Mouse (Mus musculus) heart, adult 2 months (tissue): Measurements from ENCODE around the gene Ptpn6. TPM values are rescaled to one million over a fixed set of nuclear protein-coding genes. Genes with fewer than 3 reads are reported as not detected.
A peak's percentile ranks its signal among the peaks of the same experiment; 100 is the strongest.

Experiments used
- DNase-seq, 2 experiments: peaks; one replicate each; pipeline ENCODE4 v3.0.0; 2021
- H3K27ac ChIP-seq: fragments of 200-600 bp; 2 replicates; pipeline ENCODE4 v1.8.1; 2022
- H3K27me3 ChIP-seq: fragments of 200-500 bp; 2 replicates; pipeline ENCODE4 v1.6.1; 2012; ENCODE audit warnings: mild to moderate bottlenecking, low read length, inconsistent platforms, mixed read lengths; ENCODE audit not compliant: control insufficient read depth, insufficient read depth
- H3K36me3 ChIP-seq: fragments of 200-500 bp; 2 replicates; pipeline ENCODE4 v1.6.1; 2012; ENCODE audit warnings: low read length, inconsistent platforms; ENCODE audit not compliant: control insufficient read depth, insufficient read depth
- H3K4me1 ChIP-seq: fragments of 200-500 bp; 2 replicates; pipeline ENCODE4 v1.6.1; 2011; ENCODE audit warnings: low read length; ENCODE audit not compliant: control insufficient read depth, insufficient read depth
- H3K4me3 ChIP-seq: fragments of 200-600 bp; 2 replicates; pipeline ENCODE4 v1.8.1; 2022
- H3K79me2 ChIP-seq: fragments of 200-500 bp; replicated peaks from 2 replicates; pipeline ENCODE4 v1.6.1; 2012; ENCODE audit warnings: mild to moderate bottlenecking, inconsistent platforms, low read length, moderate library complexity, mixed read lengths; ENCODE audit not compliant: control insufficient read depth, insufficient read depth
- H3K9ac ChIP-seq: fragments of 200-500 bp; 2 replicates; pipeline ENCODE4 v1.6.1; 2012; ENCODE audit warnings: low read depth, mild to moderate bottlenecking, control low read depth, inconsistent platforms, low read length, mixed read lengths
- CTCF ChIP-seq: fragments of 200-600 bp; IDR thresholded peaks from 2 replicates; pipeline ENCODE4 v1.8.1; 2022; ENCODE audit warnings: antibody characterized with exemption, mild to moderate bottlenecking, moderate library complexity
- EP300 ChIP-seq: fragments of 200-500 bp; IDR thresholded peaks from 2 replicates; pipeline ENCODE4 v1.6.1; 2011; ENCODE audit warnings: low read depth, low read length, control low read depth; ENCODE audit not compliant: insufficient read depth
- POLR2A ChIP-seq: fragments of 200-500 bp; IDR thresholded peaks from 2 replicates; pipeline ENCODE4 v1.6.1; 2011; ENCODE audit warnings: mild to moderate bottlenecking, low read depth, low read length, control low read depth; ENCODE audit not compliant: insufficient read depth
- WGBS: fragments of 180-500 bp; shearing (Covaris S2); methylation state at CpG from one replicate; pipeline ENCODE4 v1.1.7; 2018; 5-methylcytosine and 5-hydroxymethylcytosine counted together
- intact Hi-C: fragments of 180-260 bp; cut with DNase I; formaldehyde crosslinking; loops from one replicate; pipeline ENCODE4 v1.15.1; 2025
- polyA plus RNA-seq: library from polyadenylated mRNA; depleted of rRNA; stranded (reverse); fragments of >200 nt; gene quantifications from 2 replicates; pipeline ENCODE4 v1.2.3, GENCODE M21; 2012
- total RNA-seq, 2 experiments: library from RNA; stranded (reverse); gene quantifications; 2 replicates each; pipeline ENCODE4 v1.2.3; 2021

Gene Ptpn6
- total and polyA plus RNA-seq, 3 experiments = 3.1 to 8.2 (median 4.4) TPM

DNA sequence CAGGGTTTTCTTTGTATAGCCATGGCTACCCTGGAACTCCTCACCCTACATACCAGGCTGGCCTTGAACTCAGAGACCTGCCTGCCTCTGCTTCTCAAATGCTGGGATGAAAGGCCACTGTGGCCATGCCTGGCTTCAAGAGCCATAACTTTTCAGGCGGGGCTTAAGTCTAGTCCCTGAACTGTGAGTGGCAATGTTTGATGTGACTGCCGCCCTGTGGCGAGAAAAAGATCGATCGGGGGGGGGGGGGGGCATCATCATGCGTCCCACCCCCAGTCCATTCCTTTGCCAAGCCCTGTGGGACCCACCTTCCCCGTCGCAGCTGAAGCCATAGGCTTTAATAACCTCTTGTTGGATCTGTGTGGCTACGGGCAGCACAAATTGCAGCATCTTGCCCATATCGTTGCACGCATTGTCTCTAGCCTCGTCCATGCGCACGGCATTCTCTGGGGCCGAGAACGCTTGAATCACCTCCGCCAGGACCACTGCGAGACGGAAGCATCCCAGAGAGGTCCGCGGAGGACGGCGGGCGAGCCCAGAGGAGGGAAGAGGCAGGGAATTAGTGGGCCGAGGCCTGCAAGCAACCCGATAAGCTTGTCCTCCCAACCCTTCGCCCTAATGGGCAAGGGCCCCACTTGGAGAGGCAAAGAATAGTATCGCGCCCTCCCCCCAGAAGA lies 1.8 kb upstream of the Ptpn6 start:
- peak overlapping the region; percentile 100 for H3K27ac ChIP-seq
- H3K4me3 ChIP-seq = peak overlapping the region; percentile 66
- no peaks in the 10 kb centered on the region for H3K79me2 ChIP-seq
- DNase-seq = no peak
- H3K27me3 ChIP-seq = no peaks in the 10 kb centered on the region
- 0% methylated on average over 29 of the region's 29 CpGs for WGBS
- peaks cover 2% of the 10 kb centered on the region; the same call in 1 of the 2 replicates for H3K36me3 ChIP-seq
- H3K9ac ChIP-seq = peak overlapping the region; percentile 84
- intact Hi-C loops = loop anchor here (1.0 to 5.0 kb wide), 6 partner anchors 19 to 170 kb away; partner anchors contain the start of genes C1rb, Emg1, Lpcat3 and Phb2
- H3K4me1 ChIP-seq = peaks cover 5% of the 10 kb centered on the region
- TF ChIP-seq EP300 = no peak
- TF ChIP-seq CTCF = peak; percentile 72
- TF ChIP-seq POLR2A = no peak

DNA sequence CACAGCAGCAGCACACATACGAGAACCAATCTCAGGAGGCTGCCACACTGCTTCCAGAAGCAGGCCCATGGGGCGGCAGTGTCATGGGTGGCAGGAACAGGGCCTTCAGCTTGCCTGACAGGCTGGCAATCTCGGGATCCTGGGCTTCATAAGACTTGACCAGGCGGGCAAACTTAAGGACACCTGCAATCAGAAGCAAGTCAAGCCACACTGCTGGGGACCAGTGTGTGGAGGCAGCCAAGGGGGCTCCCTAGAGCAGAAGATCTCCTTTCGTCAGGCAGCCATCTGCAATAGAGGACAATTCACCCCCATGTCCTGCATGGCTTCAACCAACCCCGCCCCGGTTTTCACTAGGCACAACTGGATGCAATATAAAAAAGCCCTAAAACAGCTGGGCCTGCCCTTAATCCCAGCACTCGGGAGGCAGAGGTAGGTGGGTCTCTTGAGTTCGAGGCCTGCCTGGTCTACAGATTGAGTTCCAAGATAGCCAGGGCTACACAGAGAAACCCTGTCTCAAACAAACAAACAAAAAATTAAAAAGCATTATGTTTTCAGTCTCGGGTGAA lies 800 bp upstream of the Ptpn6 start:
- Histone ChIP-seq H3K79me2 (no peaks in the 10 kb centered on the region), H3K27ac (no peak overlapping the region; the same call in 1 of the 2 replicates), H3K27me3 (no peaks in the 10 kb centered on the region), H3K36me3 (peaks cover 2% of the 10 kb centered on the region; the same call in 1 of the 2 replicates), H3K4me1 (peaks cover 5% of the 10 kb centered on the region), H3K9ac (no peak overlapping the region), H3K4me3 (no peak overlapping the region)
- DNase-seq = no peak
- TF ChIP-seq POLR2A = no peak
- no peak for TF ChIP-seq EP300
- TF ChIP-seq CTCF = no peak
- WGBS = 83% methylated on average over 10 of the region's 10 CpGs
- intact Hi-C loops = no loop called here

DNA sequence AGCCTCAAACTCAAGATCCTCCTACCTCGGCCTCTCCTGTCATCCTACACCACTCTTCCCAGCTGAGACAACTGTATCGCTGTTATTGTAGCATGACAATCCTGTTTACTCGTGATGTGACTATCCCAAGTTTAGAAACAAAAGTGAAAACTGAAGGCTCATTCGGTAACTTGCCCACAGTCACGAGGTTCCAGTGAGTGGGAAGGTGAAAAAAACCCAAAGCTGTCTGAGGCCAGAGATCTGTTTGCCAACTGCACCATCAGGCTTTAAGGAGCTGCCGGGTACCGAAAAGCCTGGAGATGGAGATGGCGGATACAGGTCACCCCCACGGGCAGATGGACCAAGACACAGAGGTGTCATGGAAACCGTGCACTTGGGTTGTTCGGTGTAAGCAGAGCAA lies 1.5 kb downstream of the Ptpn6 start:
- Histone ChIP-seq H3K9ac (no peak overlapping the region), H3K4me1 (peaks cover 5% of the 10 kb centered on the region), H3K36me3 (peaks cover 2% of the 10 kb centered on the region; the same call in 1 of the 2 replicates), H3K4me3 (no peak overlapping the region), H3K27me3 (no peaks in the 10 kb centered on the region), H3K79me2 (no peaks in the 10 kb centered on the region), H3K27ac (no peak overlapping the region)
- DNase-seq = no peak
- WGBS = 83% methylated on average over 11 of the region's 11 CpGs
- intact Hi-C loops = no loop called here
- TF ChIP-seq CTCF = no peak

DNA sequence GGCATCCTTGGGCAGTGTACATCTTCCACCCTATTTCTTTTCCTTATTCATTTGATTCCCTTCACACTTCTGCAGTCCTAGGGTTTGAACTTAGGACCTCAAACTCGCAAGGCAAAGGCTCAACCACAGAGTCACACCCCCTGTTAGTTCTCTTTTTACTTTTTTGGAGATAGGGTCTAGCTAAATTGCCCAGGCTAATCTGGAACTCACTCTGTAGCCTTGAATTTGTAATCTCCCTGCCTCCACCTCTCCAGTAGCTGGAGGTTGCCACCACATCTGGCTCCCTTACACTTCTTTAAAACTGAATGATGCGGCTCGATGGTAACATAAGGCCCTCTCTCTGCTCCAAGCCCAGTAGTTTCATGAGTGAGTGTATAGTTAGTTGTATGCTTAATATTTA lies 4.1 kb downstream of the Ptpn6 start:
- no peaks in the 10 kb centered on the region for H3K4me1 ChIP-seq
- WGBS = 87% methylated on average over 3 of the region's 3 CpGs
- intact Hi-C loops = no loop called here
- no peaks in the 10 kb centered on the region for H3K36me3 ChIP-seq
- no peaks in the 10 kb centered on the region for H3K79me2 ChIP-seq
- no peak for TF ChIP-seq EP300
- TF ChIP-seq CTCF = no peak
- TF ChIP-seq POLR2A = no peak
- no peak overlapping the region for H3K9ac ChIP-seq
- no peaks in the 10 kb centered on the region for H3K27me3 ChIP-seq
- DNase-seq = no peak
- no peak overlapping the region for H3K27ac ChIP-seq
- H3K4me3 ChIP-seq = no peak overlapping the region

DNA sequence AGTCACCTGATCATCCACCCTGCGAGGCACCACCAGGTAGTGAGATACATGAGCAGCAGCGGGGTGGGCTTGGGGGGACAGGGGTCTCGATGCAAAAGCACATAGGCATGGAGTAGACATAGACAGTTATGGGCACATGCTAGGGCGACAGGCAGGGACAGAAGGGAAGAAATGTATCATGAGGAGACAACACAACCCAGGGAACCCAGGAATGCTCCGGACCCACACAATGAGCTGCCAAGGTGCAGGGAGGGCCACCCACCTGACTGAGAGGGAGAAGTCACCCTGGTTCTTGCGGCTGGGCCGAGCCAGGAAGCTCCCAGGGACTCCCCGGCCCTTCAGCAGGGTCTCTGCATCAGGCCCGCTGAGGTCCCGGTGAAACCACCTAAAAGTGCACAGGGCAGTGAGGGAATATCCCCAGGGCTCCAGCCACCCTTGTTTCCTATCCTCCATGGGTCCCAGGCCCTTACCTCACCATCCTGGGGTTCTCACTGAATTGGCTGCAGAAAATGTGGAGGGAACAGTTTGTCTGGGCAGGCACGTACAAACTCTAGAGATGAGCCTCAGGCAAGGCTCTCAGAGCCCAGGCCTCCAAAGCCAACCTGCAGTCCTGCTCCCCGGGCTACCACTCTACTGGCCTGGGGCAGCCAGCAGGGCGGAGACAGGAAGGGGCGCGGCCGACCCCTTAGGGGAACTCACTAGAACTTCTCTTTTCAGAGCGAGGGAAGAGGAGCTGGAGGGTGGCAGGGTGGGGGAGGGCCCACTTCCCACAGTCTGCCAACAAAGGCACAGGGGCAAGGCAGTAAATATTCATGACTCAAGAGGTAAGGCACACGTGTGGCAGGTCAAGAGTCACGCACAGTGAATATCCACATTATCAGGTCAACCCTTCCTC lies 5.8 kb downstream of the Ptpn6 start:
- Histone ChIP-seq H3K27me3 (no peaks in the 10 kb centered on the region), H3K27ac (no peak overlapping the region; the same call in 1 of the 2 replicates), H3K79me2 (no peaks in the 10 kb centered on the region), H3K9ac (no peak overlapping the region; the same call in 1 of the 2 replicates), H3K4me3 (no peak overlapping the region), H3K36me3 (no peaks in the 10 kb centered on the region), H3K4me1 (no peaks in the 10 kb centered on the region)
- peak; percentile 64 to 83 for DNase-seq
- 56% methylated on average over 19 of the region's 19 CpGs for WGBS
- no peak for TF ChIP-seq CTCF
- no peak; the same call in 1 of the 2 replicates for TF ChIP-seq POLR2A
- TF ChIP-seq EP300 = no peak
- intact Hi-C loops = no loop called here
